ENCODE assay signal across 9 mouse cellular contexts in the genomic region with DNA sequence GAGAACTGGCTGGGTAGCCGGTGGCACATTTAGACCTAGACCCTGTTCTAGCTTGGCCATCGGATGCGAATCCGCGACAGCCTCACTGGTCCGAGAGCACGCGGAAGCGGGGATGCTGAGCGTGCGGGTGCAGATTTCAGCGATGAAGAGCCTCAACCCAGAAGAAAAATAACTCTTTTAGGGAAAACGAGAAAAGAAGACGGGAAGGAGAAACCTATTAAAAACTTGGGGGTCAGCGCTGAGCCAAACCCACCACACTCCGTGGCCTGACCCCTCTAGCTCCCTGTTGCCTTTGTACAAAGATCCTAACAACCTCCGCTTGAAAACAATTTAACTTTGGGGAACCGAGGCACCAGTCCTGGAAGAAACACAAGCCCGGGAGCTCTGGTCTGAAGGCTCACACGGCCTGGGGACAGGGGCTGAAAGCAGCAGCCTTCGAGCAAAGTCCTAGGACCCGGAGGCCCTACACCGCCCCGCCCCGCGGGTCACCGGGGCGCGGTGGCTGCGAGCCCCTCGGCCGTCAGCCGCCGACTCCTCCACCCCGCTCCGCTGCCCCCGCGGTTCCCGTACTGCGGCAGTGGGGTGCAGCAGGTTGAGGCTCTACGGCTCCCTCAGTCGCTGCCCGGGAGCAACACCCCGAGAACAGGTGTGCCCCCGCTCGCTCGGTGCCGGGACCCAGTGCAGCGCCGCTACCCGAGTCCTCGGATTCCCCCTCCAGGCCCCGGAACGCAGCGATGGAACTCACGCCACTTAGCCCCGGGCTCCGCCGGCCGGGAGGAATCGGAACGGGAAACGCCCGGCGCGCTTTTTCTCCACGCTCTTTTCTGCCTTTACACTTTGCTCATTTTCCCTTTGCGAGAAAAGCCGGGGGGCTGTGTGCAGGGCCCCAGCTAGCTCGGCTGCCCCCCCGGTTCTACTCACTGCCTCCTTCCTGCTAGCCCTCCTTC. TPM values are rescaled to one million over a fixed set of nuclear protein-coding genes. Genes with fewer than 3 reads are reported as not detected.
DNase-seq lines count a peak whose midpoint lies in the region; ATAC-seq and TF ChIP-seq lines count a peak whose summit lies in the region.
"Had no signal": no experiment of that assay in that cellular context is flagged by ENCODE, and none has a peak within 500 bp of the region (broad histone marks: within the 10 kb centered on the region; RNA-seq: fewer than 3 reads in every experiment).

No protein-coding gene starts in this region.

- peak; percentile 27 for DNase-seq in CD4-positive, CD25-positive, alpha-beta regulatory T cell, adult 2 months (ENCODE audit: low read depth, low spot score)
- DNase-seq in embryo, embryonic 9.5 days (ENCODE audit: extremely low spot score): peak; percentile 64
- peak; percentile 35 to 56 for DNase-seq in heart, postnatal 36 days
- no peak for DNase-seq in liver, adult 2 months (ENCODE audit: extremely low read depth, low read depth, low spot score)
- DNase-seq in ovary, adult 18-20 months (ENCODE audit: low spot score): no peak

- no peak for ATAC-seq in erythroblast, adult 5-6 weeks (replicated peaks; ENCODE audit: low FRiP score, poor library complexity, severe bottlenecking)
- no peak for ATAC-seq in neural tube, embryonic 15.5 days (ENCODE audit: low FRiP score)

- peaks cover 100% of the 10 kb centered on the region for H3K27me3 ChIP-seq in erythroblast, embryonic 14.5 days (ENCODE audit: control insufficient read depth)
- peaks cover 38% of the 10 kb centered on the region for H3K27me3 ChIP-seq in liver, adult 2 months (ENCODE audit: control insufficient read depth, insufficient read depth, low read length)
- H3K27me3 ChIP-seq in neural tube, embryonic 15.5 days (replicated peaks): peaks cover 75% of the 10 kb centered on the region

- intact Hi-C loops in heart, postnatal 36 days (cut with DNase I): loop anchor here (2.0 kb wide), 1 partner anchor 15 kb away; no protein-coding TSS in a partner anchor

- no peak for TF ChIP-seq POLR2A in liver, adult 2 months (IDR thresholded peaks at IDR 0.05; ENCODE audit: extremely low read depth, insufficient read depth, low read length)

- H3K79me2 ChIP-seq in liver, adult 2 months (ENCODE audit: control insufficient read depth, insufficient read depth, low read length): no peaks in the 10 kb centered on the region

- peaks cover 14% of the 10 kb centered on the region; the same call in 1 of the 2 replicates for H3K9me3 ChIP-seq in erythroblast, embryonic 14.5 days (ENCODE audit: control insufficient read depth, low read length)
- no peaks in the 10 kb centered on the region for H3K9me3 ChIP-seq in neural tube, embryonic 15.5 days (replicated peaks)

- peaks cover 14% of the 10 kb centered on the region for H3K4me1 ChIP-seq in erythroblast, embryonic 14.5 days (ENCODE audit: control insufficient read depth)
- H3K4me1 ChIP-seq in liver, adult 2 months (ENCODE audit: control insufficient read depth, insufficient read depth, low read length): no peaks in the 10 kb centered on the region; the same call in 1 of the 2 replicates
- H3K4me1 ChIP-seq in neural tube, embryonic 15.5 days: peaks cover 32% of the 10 kb centered on the region

- H3K27ac ChIP-seq in liver, adult 2 months (replicated peaks; ENCODE audit: insufficient read depth, low read depth, low read length): no peak overlapping the region
- H3K27ac ChIP-seq in neural tube, embryonic 15.5 days (replicated peaks): peak overlapping the region; percentile 72

- peak overlapping the region; percentile 41 for H3K4me3 ChIP-seq in erythroblast, embryonic 14.5 days (replicated peaks)
- peak overlapping the region; percentile 33; the same call in 1 of the 2 replicates for H3K4me3 ChIP-seq in liver, adult 2 months (ENCODE audit: insufficient read depth, low read depth, low read length)
- H3K4me3 ChIP-seq in neural tube, embryonic 15.5 days (replicated peaks): peak overlapping the region; percentile 46

- no peak overlapping the region for H3K9ac ChIP-seq in liver, adult 2 months (ENCODE audit: low read depth, low read length)
- peak overlapping the region; percentile 41 for H3K9ac ChIP-seq in neural tube, embryonic 15.5 days (replicated peaks)

- H3K4me2 ChIP-seq in neural tube, embryonic 15.5 days: peak overlapping the region; percentile 74

- no peaks in the 10 kb centered on the region for H3K36me3 ChIP-seq in erythroblast, embryonic 14.5 days (ENCODE audit: control insufficient read depth)
- no peaks in the 10 kb centered on the region for H3K36me3 ChIP-seq in liver, adult 2 months (ENCODE audit: control insufficient read depth, insufficient read depth, low read length)
- no peaks in the 10 kb centered on the region for H3K36me3 ChIP-seq in neural tube, embryonic 15.5 days
- H3K36me3 ChIP-seq: G1E had no signal

- WGBS in liver, adult 2 months: 4% methylated on average over 71 of the region's 71 CpGs
- under 1% methylated on average over 69 of the region's 71 CpGs for WGBS in neural tube, embryonic 15.5 days

- no peak for TF ChIP-seq CTCF in liver, adult 2 months (IDR thresholded peaks at IDR 0.05; ENCODE audit: low read depth, low read length)

RNA-seq across cellular contexts. Expression of gene Rnf220, which starts 2.7 kb away (rescaled TPM):
- polyA plus RNA-seq in erythroblast, embryonic 14.5 days (2012): 5.1 and 5.2 TPM in 2 replicates
- 6.3 and 19.0 TPM in 2 replicates for total RNA-seq in erythroblast, adult 5-6 weeks (2015; ENCODE audit: low replicate concordance)
- 19.5 and 22.1 TPM in 2 replicates for total RNA-seq in erythroblast, adult 5-6 weeks (2017; ENCODE audit: low replicate concordance)
- 10 to 100 TPM; 33.7 to 36.0 TPM for total RNA-seq in heart, postnatal 36 days (2021)
- 13.3 and 13.4 TPM in 2 replicates for total RNA-seq in liver, adult 2 months (2014; rRNA removed)
- polyA plus RNA-seq in liver, adult 2 months (2012; rRNA removed): 26.1 and 31.0 TPM in 2 replicates
- polyA plus RNA-seq in neural tube, embryonic 15.5 days (2015; fragmentation: Nextera tagmentation; extraction: Ambion mirVana): 95.6 and 95.8 TPM in 2 replicates

RNA-seq across cellular contexts. Expression of gene Eri3, which starts 56.0 kb away (rescaled TPM):
- 18.1 and 20.6 TPM in 2 replicates for polyA plus RNA-seq in erythroblast, embryonic 14.5 days (2012)
- 20.4 and 21.9 TPM in 2 replicates for total RNA-seq in erythroblast, adult 5-6 weeks (2015; ENCODE audit: low replicate concordance)
- 1.1 and 9.4 TPM in 2 replicates for total RNA-seq in erythroblast, adult 5-6 weeks (2017; ENCODE audit: low replicate concordance)
- total RNA-seq in heart, postnatal 36 days (2021): 10 to 100 TPM; 89.9 to 91.4 TPM
- total RNA-seq in liver, adult 2 months (2014; rRNA removed): 16.8 and 24.4 TPM in 2 replicates
- polyA plus RNA-seq in liver, adult 2 months (2012; rRNA removed): 41.8 and 42.1 TPM in 2 replicates
- polyA plus RNA-seq in neural tube, embryonic 15.5 days (2015; fragmentation: Nextera tagmentation; extraction: Ambion mirVana): 223 and 244 TPM in 2 replicates

Comparison
In these comparisons a context has a peak if more than half of its experiments do, and no peak if none do; other contexts are left out.
1. DNase-seq: peak in CD4-positive, CD25-positive, alpha-beta regulatory T cell, adult 2 months (single experiment), embryo, embryonic 9.5 days (single experiment) and heart, postnatal 36 days (2 of 2); none in liver, adult 2 months (single experiment) and ovary, adult 18-20 months (single experiment).
2. Peak in every context shown above with its lines, with median percentiles within 50 percentile points of each other: H3K4me3 ChIP-seq.